11 mouse cellular contexts compared by ENCODE assay signal in the genomic region with DNA sequence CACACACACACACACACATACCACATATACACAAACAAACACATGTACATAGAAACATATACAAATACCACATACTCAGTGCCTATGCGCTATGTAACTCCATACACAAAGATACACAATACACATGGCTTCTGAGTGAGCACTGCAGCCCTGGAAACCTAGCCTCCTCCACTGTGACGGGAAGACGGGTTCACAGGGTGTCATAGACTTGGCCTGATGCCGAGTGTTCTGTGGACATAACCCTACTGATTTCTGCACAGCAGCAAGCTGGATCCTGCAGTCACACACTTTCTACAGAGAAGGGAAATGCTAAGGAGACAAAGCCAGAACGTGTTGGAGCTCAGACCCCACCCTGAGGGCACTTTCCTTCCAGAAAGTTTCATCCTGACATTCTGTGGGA. TPM values are rescaled to one million over a fixed set of nuclear protein-coding genes. Genes with fewer than 3 reads are reported as not detected.
DNase-seq lines count a peak whose midpoint lies in the region; ATAC-seq lines count a peak whose summit lies in the region.
"Had no signal": no experiment of that assay in that cellular context is flagged by ENCODE, and none has a peak within 500 bp of the region (broad histone marks: within the 10 kb centered on the region; RNA-seq: fewer than 3 reads in every experiment).

No protein-coding gene starts in this region.

- H3K27me3 ChIP-seq in neural tube, embryonic 13.5 days = no peaks in the 10 kb centered on the region
- no peaks in the 10 kb centered on the region for H3K27me3 ChIP-seq in stomach, embryonic 16.5 days (ENCODE audit: control insufficient read depth, insufficient read depth, low read length)

- peak; percentile 59; the same call in 1 of the 2 replicates for ATAC-seq in neural tube, embryonic 13.5 days (ENCODE audit: low read depth)
- peak; percentile 66; the same call in 1 of the 2 replicates for ATAC-seq in stomach, embryonic 16.5 days (ENCODE audit: insufficient read depth, low FRiP score)

- WGBS in neural tube, embryonic 13.5 days = 60% methylated on average over 5 of the region's 5 CpGs
- WGBS in stomach, embryonic 16.5 days = 31% methylated on average over 5 of the region's 5 CpGs

- DNase-seq in heart, adult 11 months = peak; percentile 90
- no peak for DNase-seq in heart, adult 8-10 months (ENCODE audit: low spot score)
- DNase-seq in neural tube, embryonic 10.5 days (ENCODE audit: extremely low spot score, low spot score) = no peak
- peak; percentile 38 for DNase-seq in kidney, adult 9 months
- DNase-seq in left cerebral cortex, postnatal 25 days (ENCODE audit: low spot score in 2 of 2) = no peak
- no peak for DNase-seq in layer of hippocampus, adult 11-12 months (ENCODE audit: low spot score)
- DNase-seq: gastrocnemius, adult 2 months; right cerebral cortex, postnatal 4 days had no signal

- no peak overlapping the region for H3K27ac ChIP-seq in neural tube, embryonic 13.5 days (replicated peaks)
- peak overlapping the region; percentile 55 for H3K27ac ChIP-seq in stomach, embryonic 16.5 days (ENCODE audit: low read length)
- H3K27ac ChIP-seq: gastrocnemius, adult 2 months had no signal

- intact Hi-C loops in left cerebral cortex, postnatal 25 days (cut with DNase I) = no loop called here

- H3K9me3 ChIP-seq in neural tube, embryonic 13.5 days = no peaks in the 10 kb centered on the region
- no peaks in the 10 kb centered on the region for H3K9me3 ChIP-seq in stomach, embryonic 16.5 days (replicated peaks; ENCODE audit: control insufficient read depth, low read length)

- no peaks in the 10 kb centered on the region for H3K4me1 ChIP-seq in neural tube, embryonic 13.5 days (replicated peaks)
- H3K4me1 ChIP-seq in stomach, embryonic 16.5 days (ENCODE audit: control insufficient read depth, insufficient read depth, low read length) = peaks cover 6% of the 10 kb centered on the region; the same call in 1 of the 2 replicates

- no peak overlapping the region for H3K4me2 ChIP-seq in neural tube, embryonic 13.5 days
- H3K4me2 ChIP-seq in stomach, embryonic 16.5 days (ENCODE audit: low read depth, low read length) = no peak overlapping the region

- H3K36me3 ChIP-seq in neural tube, embryonic 13.5 days = no peaks in the 10 kb centered on the region
- H3K36me3 ChIP-seq in stomach, embryonic 16.5 days (ENCODE audit: control insufficient read depth, insufficient read depth, low read length) = no peaks in the 10 kb centered on the region

- no peak overlapping the region for H3K9ac ChIP-seq in neural tube, embryonic 13.5 days
- no peak overlapping the region for H3K9ac ChIP-seq in stomach, embryonic 16.5 days (ENCODE audit: low read length)

- no peak overlapping the region for H3K4me3 ChIP-seq in neural tube, embryonic 13.5 days
- H3K4me3 ChIP-seq in stomach, embryonic 16.5 days (replicated peaks; ENCODE audit: low read length) = no peak overlapping the region
- H3K4me3 ChIP-seq: gastrocnemius, adult 2 months had no signal

RNA-seq across cellular contexts. Expression of gene Cdhr1, which starts 6.6 kb away (rescaled TPM):
- total RNA-seq in heart, adult 8-10 months (2022) = not detected
- polyA plus RNA-seq in neural tube, embryonic 13.5 days (2015; fragmentation: Nextera tagmentation; extraction: Ambion mirVana) = 5.0 and 5.5 TPM in 2 replicates
- 0.27 and 0.32 TPM in 2 replicates for polyA plus RNA-seq in stomach, embryonic 16.5 days (2015; fragmentation: Nextera tagmentation; extraction: Ambion mirVana)
- 10 to 100 TPM; 11.5 to 11.9 TPM for total RNA-seq in left cerebral cortex, postnatal 25 days (2021)
- total RNA-seq: common myeloid progenitor, adult 5-6 weeks; gastrocnemius, adult 2 months had no signal

RNA-seq across cellular contexts. Expression of gene 2610528A11Rik, which starts 9.1 kb away (rescaled TPM):
- total RNA-seq in heart, adult 8-10 months (2022) = not detected
- 0.36 TPM in 1 of 2 replicates, not detected in the other for polyA plus RNA-seq in neural tube, embryonic 13.5 days (2015; fragmentation: Nextera tagmentation; extraction: Ambion mirVana)
- polyA plus RNA-seq in stomach, embryonic 16.5 days (2015; fragmentation: Nextera tagmentation; extraction: Ambion mirVana) = 11.8 and 20.9 TPM in 2 replicates
- total RNA-seq in left cerebral cortex, postnatal 25 days (2021) = not detected

RNA-seq across cellular contexts. Expression of gene Ghitm, which starts 30.3 kb away (rescaled TPM):
- 100 to 1,000 TPM; 632 to 720 (median 680) TPM for total RNA-seq in heart, adult 8-10 months (2022)
- 202 and 208 TPM in 2 replicates for polyA plus RNA-seq in neural tube, embryonic 13.5 days (2015; fragmentation: Nextera tagmentation; extraction: Ambion mirVana)
- 242 and 244 TPM in 2 replicates for polyA plus RNA-seq in stomach, embryonic 16.5 days (2015; fragmentation: Nextera tagmentation; extraction: Ambion mirVana)
- total RNA-seq in left cerebral cortex, postnatal 25 days (2021) = 100 to 1,000 TPM; 409 to 411 TPM

RNA-seq across cellular contexts. Expression of gene Lrit2, which starts 37.0 kb away (rescaled TPM):
- total RNA-seq in heart, adult 8-10 months (2022) = not detected
- polyA plus RNA-seq in neural tube, embryonic 13.5 days (2015; fragmentation: Nextera tagmentation; extraction: Ambion mirVana) = not detected in 2 replicates
- polyA plus RNA-seq in stomach, embryonic 16.5 days (2015; fragmentation: Nextera tagmentation; extraction: Ambion mirVana) = not detected in 2 replicates
- total RNA-seq in left cerebral cortex, postnatal 25 days (2021) = not detected
- total RNA-seq: common myeloid progenitor, adult 5-6 weeks; gastrocnemius, adult 2 months had no signal

RNA-seq across cellular contexts. Expression of gene Lrit1, which starts 50.1 kb away (rescaled TPM):
- total RNA-seq in heart, adult 8-10 months (2022) = not detected
- polyA plus RNA-seq in neural tube, embryonic 13.5 days (2015; fragmentation: Nextera tagmentation; extraction: Ambion mirVana) = not detected in 2 replicates
- not detected in 2 replicates for polyA plus RNA-seq in stomach, embryonic 16.5 days (2015; fragmentation: Nextera tagmentation; extraction: Ambion mirVana)
- total RNA-seq in left cerebral cortex, postnatal 25 days (2021) = not detected
- total RNA-seq: common myeloid progenitor, adult 5-6 weeks; gastrocnemius, adult 2 months had no signal

Comparison
In these comparisons a context has a peak if more than half of its experiments do, and no peak if none do; other contexts are left out.
1. DNase-seq: peak in heart, adult 11 months (single experiment) and kidney, adult 9 months (single experiment); none in heart, adult 8-10 months (single experiment), neural tube, embryonic 10.5 days (single experiment), left cerebral cortex, postnatal 25 days (0 of 2) and layer of hippocampus, adult 11-12 months (single experiment).
2. RNA of gene Cdhr1, which starts 6.6 kb away (total RNA-seq): 11.5 to 11.9 TPM in left cerebral cortex, postnatal 25 days; not detected in heart, adult 8-10 months; every median in the first group is over 10 times any median in the second.